Mouse (Mus musculus) intestine, postnatal 0 days (tissue): ENCODE data around the gene Sugp2. TPM values are rescaled to one million over a fixed set of nuclear protein-coding genes. Genes with fewer than 3 reads are reported as not detected.

Source experiments
- ATAC-seq: fragments of 200-750 bp; cut with Nextera tagmentation; 2 replicates; pipeline ENCODE4 v1.8.0; 2017; ENCODE audit warnings: mild to moderate bottlenecking, moderate TSS enrichment, moderate library complexity
- H3K27ac ChIP-seq: fragments of 300-500 bp; sonication (generic); 2 replicates; pipeline ENCODE4 v1.5.1; 2014; ENCODE audit warnings: mild to moderate bottlenecking, low read depth, low read length, moderate library complexity
- H3K27me3 ChIP-seq: fragments of 300-500 bp; sonication (generic); replicated peaks from 2 replicates; pipeline ENCODE4 v1.6.1; 2014; ENCODE audit warnings: low read length, mixed read lengths; ENCODE audit not compliant: control insufficient read depth, insufficient read depth
- H3K36me3 ChIP-seq: fragments of 300-500 bp; sonication (generic); 2 replicates; pipeline ENCODE4 v1.6.1; 2014; ENCODE audit warnings: mild to moderate bottlenecking, moderate library complexity; ENCODE audit not compliant: control insufficient read depth, insufficient read depth
- H3K4me1 ChIP-seq: fragments of 300-500 bp; sonication (generic); replicated peaks from 2 replicates; pipeline ENCODE4 v1.6.1; 2014; ENCODE audit warnings: antibody characterized with exemption, low read length, mixed read lengths; ENCODE audit not compliant: control insufficient read depth, insufficient read depth
- H3K4me2 ChIP-seq: fragments of 300-500 bp; sonication (generic); replicated peaks from 2 replicates; pipeline ENCODE4 v1.6.1; 2014; ENCODE audit warnings: low read depth, mild to moderate bottlenecking, moderate library complexity
- H3K4me3 ChIP-seq: fragments of 300-500 bp; sonication (generic); 2 replicates; pipeline ENCODE4 v1.5.1; 2014; ENCODE audit warnings: low read depth, low read length
- H3K9ac ChIP-seq: fragments of 300-500 bp; sonication (generic); 2 replicates; pipeline ENCODE4 v1.6.1; 2014; ENCODE audit warnings: mild to moderate bottlenecking, low read depth, low read length
- H3K9me3 ChIP-seq: fragments of 300-500 bp; sonication (generic); 2 replicates; pipeline ENCODE4 v1.6.1; 2016; ENCODE audit warnings: mixed run types; ENCODE audit not compliant: control insufficient read depth
- CTCF ChIP-seq: sonication (generic); IDR thresholded peaks from 2 replicates; pipeline ENCODE4 v1.5.1; 2016; ENCODE audit warnings: low read depth, mild to moderate bottlenecking, control low read depth, antibody characterized with exemption, moderate library complexity
- WGBS: fragments of 180-500 bp; shearing (Covaris S2); extraction: QIAGEN DNeasy Blood & Tissue Kit; methylation state at CpG from one replicate; pipeline ENCODE4 v1.1.7; 2014; 5-methylcytosine and 5-hydroxymethylcytosine counted together
- polyA plus RNA-seq: library from polyadenylated mRNA; unstranded; fragments of >200 nt; fragmentation: Nextera tagmentation; extraction: Ambion mirVana; gene quantifications from 2 replicates; pipeline ENCODE4 v1.2.1, GENCODE M21; 2015

Gene Sugp2
- polyA plus RNA-seq, 1 experiment from 2014 or later = 8.0 TPM

GRCm38 (mm10) chr8:70246622-70247021 lies 12.6 kb downstream of the Sugp2 start:
- Histone ChIP-seq H3K9ac (no peak overlapping the region), H3K9me3 (no peaks in the 10 kb centered on the region), H3K4me3 (no peak overlapping the region), H3K4me1 (no peaks in the 10 kb centered on the region), H3K27ac (no peak overlapping the region), H3K27me3 (no peaks in the 10 kb centered on the region), H3K4me2 (no peak overlapping the region), H3K36me3 (peaks cover 69% of the 10 kb centered on the region)
- 92% methylated on average over 6 of the region's 6 CpGs for WGBS
- no peak for ATAC-seq
- no peak for TF ChIP-seq CTCF

DNA sequence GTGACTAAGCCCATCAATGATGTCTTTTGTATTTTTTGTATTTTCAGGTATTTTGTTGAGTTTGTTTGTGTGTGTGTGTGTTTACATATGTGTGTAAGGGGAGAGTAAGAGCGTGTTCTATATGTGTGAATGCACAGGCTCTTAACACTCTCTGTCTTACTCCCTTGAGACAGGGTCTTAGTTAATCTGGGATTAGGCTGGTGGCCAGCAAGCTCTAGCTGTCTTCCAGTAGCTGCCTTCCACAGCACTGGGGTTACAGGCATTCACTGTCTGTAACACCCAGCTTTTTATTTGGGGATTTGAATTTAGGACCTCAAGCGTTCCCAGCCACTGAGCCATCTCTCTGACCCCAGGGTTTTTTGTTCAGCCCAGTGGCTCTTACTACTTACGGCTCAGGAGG lies 13.8 kb downstream of the Sugp2 start:
- Histone ChIP-seq H3K4me2 (no peak overlapping the region), H3K36me3 (peaks cover 69% of the 10 kb centered on the region), H3K9me3 (no peaks in the 10 kb centered on the region), H3K9ac (no peak overlapping the region), H3K27me3 (no peaks in the 10 kb centered on the region), H3K27ac (no peak overlapping the region), H3K4me3 (no peak overlapping the region), H3K4me1 (no peaks in the 10 kb centered on the region)
- no peak for TF ChIP-seq CTCF
- 91% methylated on average over 3 of the region's 3 CpGs for WGBS
- ATAC-seq = no peak

GRCm38 (mm10) chr8:70254628-70255027 lies 20.6 kb downstream of the Sugp2 start:
- H3K9ac ChIP-seq = no peak overlapping the region
- H3K9me3 ChIP-seq = no peaks in the 10 kb centered on the region
- peak; percentile 54 for TF ChIP-seq CTCF
- no peak overlapping the region for H3K27ac ChIP-seq
- H3K36me3 ChIP-seq = peaks cover 95% of the 10 kb centered on the region
- no peak for ATAC-seq
- no peak overlapping the region for H3K4me3 ChIP-seq
- 79% methylated on average over 1 of the region's 1 CpGs for WGBS
- H3K4me2 ChIP-seq = no peak overlapping the region
- H3K4me1 ChIP-seq = no peaks in the 10 kb centered on the region
- H3K27me3 ChIP-seq = no peaks in the 10 kb centered on the region

- Histone ChIP-seq H3K9ac (no peak overlapping the region), H3K4me2 (no peak overlapping the region), H3K9me3 (no peaks in the 10 kb centered on the region), H3K4me3 (no peak overlapping the region), H3K27ac (no peak overlapping the region), H3K36me3 (peaks cover 93% of the 10 kb centered on the region), H3K4me1 (no peaks in the 10 kb centered on the region), H3K27me3 (no peaks in the 10 kb centered on the region)
- no peak for TF ChIP-seq CTCF
- ATAC-seq = no peak
- 80% methylated on average over 3 of the region's 3 CpGs for WGBS
These were observed 23.4 kb downstream of the Sugp2 start for GRCm38 (mm10) chr8:70257456-70257855.

DNA sequence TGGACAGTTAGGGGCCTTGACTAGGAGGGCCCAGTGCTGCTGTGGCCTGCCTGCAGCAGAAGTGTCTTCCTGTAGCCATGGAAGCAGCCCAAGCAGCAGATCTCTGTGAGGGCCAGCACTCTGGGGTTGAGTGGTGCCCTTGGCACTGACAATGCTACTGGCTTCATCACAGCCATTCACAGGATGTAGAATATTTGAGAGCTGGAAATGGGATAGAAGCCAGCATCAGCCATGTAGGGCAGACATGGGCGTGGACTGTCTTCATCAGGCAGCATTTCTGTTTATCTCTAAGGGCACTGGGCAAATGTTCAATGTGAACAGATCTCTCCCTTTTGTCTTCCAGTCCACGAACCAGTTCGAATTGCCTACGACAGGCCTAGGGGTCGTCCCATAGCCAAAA lies 24.6 kb downstream of the Sugp2 start:
- Histone ChIP-seq H3K4me3 (no peak overlapping the region), H3K4me2 (no peak overlapping the region), H3K27me3 (no peaks in the 10 kb centered on the region), H3K9me3 (no peaks in the 10 kb centered on the region), H3K9ac (no peak overlapping the region), H3K36me3 (peaks cover 93% of the 10 kb centered on the region), H3K4me1 (no peaks in the 10 kb centered on the region), H3K27ac (no peak overlapping the region)
- WGBS = 89% methylated on average over 5 of the region's 5 CpGs
- no peak for TF ChIP-seq CTCF
- no peak for ATAC-seq

- TF ChIP-seq CTCF = no peak
- WGBS = 82% methylated on average over 2 of the region's 2 CpGs
- no peaks in the 10 kb centered on the region for H3K27me3 ChIP-seq
- peaks cover 93% of the 10 kb centered on the region for H3K36me3 ChIP-seq
- H3K4me1 ChIP-seq = no peaks in the 10 kb centered on the region
- no peak for ATAC-seq
- no peaks in the 10 kb centered on the region for H3K9me3 ChIP-seq
- H3K9ac ChIP-seq = no peak overlapping the region
- H3K4me3 ChIP-seq = no peak overlapping the region
- no peak overlapping the region for H3K4me2 ChIP-seq
- no peak overlapping the region for H3K27ac ChIP-seq
These were observed 25.0 kb downstream of the Sugp2 start for GRCm38 (mm10) chr8:70259043-70259442.

- no peak overlapping the region for H3K4me2 ChIP-seq
- no peaks in the 10 kb centered on the region for H3K27me3 ChIP-seq
- H3K36me3 ChIP-seq = peaks cover 21% of the 10 kb centered on the region; the same call in 1 of the 2 replicates
- peaks cover 2% of the 10 kb centered on the region; the same call in 1 of the 2 replicates for H3K4me1 ChIP-seq
- 70% methylated on average over 3 of the region's 3 CpGs for WGBS
- H3K9ac ChIP-seq = no peak overlapping the region
- H3K27ac ChIP-seq = no peak overlapping the region
- no peak for TF ChIP-seq CTCF
- no peaks in the 10 kb centered on the region for H3K9me3 ChIP-seq
- H3K4me3 ChIP-seq = no peak overlapping the region
- no peak for ATAC-seq
These were observed 33.6 kb downstream of the Sugp2 start for GRCm38 (mm10) chr8:70267674-70268073.
